Mouse (Mus musculus): ENCODE measurements around the gene Fras1. TPM values are rescaled to one million over a fixed set of nuclear protein-coding genes. Genes with fewer than 3 reads are reported as not detected.
A peak's percentile ranks its signal among the peaks of the same experiment; 100 is the strongest.

Fras1 gene
- polyA plus RNA-seq, 1 experiment: 9.0 TPM

GRCm38 (mm10) chr5:96639213-96639910 lies 265.6 kb downstream of the Fras1 start:
- no peak for DNase-seq (ENCODE audit: extremely low spot score in 1 of 2, low spot score in 1 of 2)

GRCm38 (mm10) chr5:96641297-96641696 lies 267.5 kb downstream of the Fras1 start:
- DNase-seq (ENCODE audit: extremely low spot score in 1 of 2, low spot score in 1 of 2): no peak

GRCm38 (mm10) chr5:96675676-96676075 lies 301.9 kb downstream of the Fras1 start:
- DNase-seq (ENCODE audit: extremely low spot score in 1 of 2, low spot score in 1 of 2): peak; percentile 25 to 59

GRCm38 (mm10) chr5:96677498-96677897 lies 303.7 kb downstream of the Fras1 start:
- peak; percentile 20 to 80 for DNase-seq (ENCODE audit: extremely low spot score in 1 of 2, low spot score in 1 of 2)

GRCm38 (mm10) chr5:96681085-96681484 lies 307.3 kb downstream of the Fras1 start:
- no peak for DNase-seq (ENCODE audit: extremely low spot score in 1 of 2, low spot score in 1 of 2)

- DNase-seq (ENCODE audit: extremely low spot score in 1 of 2, low spot score in 1 of 2): no peak
Measured at GRCm38 (mm10) chr5:96682777-96683176, 309.0 kb downstream of the Fras1 start.

GRCm38 (mm10) chr5:96688885-96689284 lies 315.1 kb downstream of the Fras1 start:
- no peak for DNase-seq (ENCODE audit: extremely low spot score in 1 of 2, low spot score in 1 of 2)

GRCm38 (mm10) chr5:96698972-96699371 lies 325.2 kb downstream of the Fras1 start:
- no peak for DNase-seq (ENCODE audit: extremely low spot score in 1 of 2, low spot score in 1 of 2)

- no peak for DNase-seq (ENCODE audit: extremely low spot score in 1 of 2, low spot score in 1 of 2)
Measured at GRCm38 (mm10) chr5:96702706-96703625, 329.2 kb downstream of the Fras1 start.

GRCm38 (mm10) chr5:96708515-96708914 lies 334.8 kb downstream of the Fras1 start:
- DNase-seq (ENCODE audit: extremely low spot score in 1 of 2, low spot score in 1 of 2): no peak

- DNase-seq (ENCODE audit: extremely low spot score in 1 of 2, low spot score in 1 of 2): no peak
Measured at GRCm38 (mm10) chr5:96712089-96712684, 338.4 kb downstream of the Fras1 start.

GRCm38 (mm10) chr5:96712799-96713198 lies 339.0 kb downstream of the Fras1 start:
- DNase-seq (ENCODE audit: extremely low spot score in 1 of 2, low spot score in 1 of 2): no peak

GRCm38 (mm10) chr5:96716273-96717034 lies 342.7 kb downstream of the Fras1 start:
- DNase-seq (ENCODE audit: extremely low spot score in 1 of 2, low spot score in 1 of 2): no peak

- DNase-seq (ENCODE audit: extremely low spot score in 1 of 2, low spot score in 1 of 2): no peak
Measured at GRCm38 (mm10) chr5:96717690-96718089, 343.9 kb downstream of the Fras1 start.

GRCm38 (mm10) chr5:96718601-96719000 lies 344.8 kb downstream of the Fras1 start:
- no peak for DNase-seq (ENCODE audit: extremely low spot score in 1 of 2, low spot score in 1 of 2)

GRCm38 (mm10) chr5:96719221-96719620 lies 345.5 kb downstream of the Fras1 start:
- DNase-seq (ENCODE audit: extremely low spot score in 1 of 2, low spot score in 1 of 2): no peak

GRCm38 (mm10) chr5:96722690-96723089 lies 348.9 kb downstream of the Fras1 start:
- DNase-seq (ENCODE audit: extremely low spot score in 1 of 2, low spot score in 1 of 2): no peak

GRCm38 (mm10) chr5:96739138-96739878 lies 365.6 kb downstream of the Fras1 start:
- DNase-seq (ENCODE audit: extremely low spot score in 1 of 2, low spot score in 1 of 2): no peak

- no peak for DNase-seq (ENCODE audit: extremely low spot score in 1 of 2, low spot score in 1 of 2)
Measured at GRCm38 (mm10) chr5:96747195-96747984, 373.6 kb downstream of the Fras1 start.

All from frontal cortex, adult 2 months (tissue).